Mouse (Mus musculus): ENCODE data around the gene Babam2. TPM values are rescaled to one million over a fixed set of nuclear protein-coding genes. Genes with fewer than 3 reads are reported as not detected.

The Babam2 gene
- polyA plus RNA-seq, 1 experiment = 77.2 TPM

- TF ChIP-seq MYOG (IDR thresholded peaks at IDR 0.05; ENCODE audit: control insufficient read depth in 1 of 3, insufficient read depth in 1 of 3, insufficient read length in 2 of 3, low read depth in 2 of 3) (peak in 1 of 3 experiments; percentile 6), TCF12 (IDR thresholded peaks at IDR 0.05; ENCODE audit: insufficient read depth, poor library complexity, severe bottlenecking) (no peak), SRF (IDR thresholded peaks at IDR 0.05; ENCODE audit: control insufficient read depth, insufficient read length, low read depth) (no peak), E2F4 (IDR thresholded peaks at IDR 0.05; ENCODE audit: insufficient read depth) (no peak)
- H3K27me3 ChIP-seq (ENCODE audit: control insufficient read depth, insufficient read depth, insufficient read length) = no peaks in the 10 kb centered on the region
Measured at GRCm38 (mm10) chr5:31668325-31668968, 29.0 kb upstream of the Babam2 start.

DNA sequence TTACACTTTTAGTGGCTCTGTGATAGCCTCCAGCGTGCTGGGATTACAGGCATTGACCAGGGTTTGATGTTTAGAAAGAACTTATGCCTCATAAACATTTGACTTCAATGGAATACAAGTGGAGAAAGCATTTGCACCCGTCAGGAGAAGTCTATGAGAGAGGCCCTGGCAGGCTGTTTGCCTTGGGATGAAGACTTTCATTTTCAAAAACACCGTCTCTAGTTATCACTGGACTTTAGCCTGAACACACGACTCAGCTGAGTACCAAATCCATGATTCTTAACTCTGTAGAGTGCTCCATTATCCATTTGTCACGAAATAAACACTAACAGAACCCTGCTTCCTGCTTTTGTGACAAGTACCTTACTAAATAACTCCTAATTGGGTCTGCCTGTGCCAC, 27.5 kb upstream of the Babam2 start:
- no peaks in the 10 kb centered on the region for H3K36me3 ChIP-seq (ENCODE audit: control insufficient read depth, insufficient read depth)
- TF ChIP-seq REST (IDR thresholded peaks at IDR 0.05; ENCODE audit: insufficient read depth, insufficient read length) (no peak), POLR2AphosphoS2 (IDR thresholded peaks at IDR 0.05; ENCODE audit: insufficient read length, low read depth) (no peak), POLR2A (IDR thresholded peaks at IDR 0.05; ENCODE audit: insufficient read length, low read depth) (no peak), TCF3 (IDR thresholded peaks at IDR 0.05; ENCODE audit: insufficient read length, low read depth) (no peak), MYOD1 (IDR thresholded peaks at IDR 0.05; ENCODE audit: control insufficient read depth in 1 of 3, insufficient read length in 2 of 3, low read depth in 2 of 3) (no peak), SRF (IDR thresholded peaks at IDR 0.05; ENCODE audit: control insufficient read depth, insufficient read length, low read depth) (no peak)
- no peaks in the 10 kb centered on the region for H3K79me2 ChIP-seq (ENCODE audit: control insufficient read depth, insufficient read depth)
- no peaks in the 10 kb centered on the region for H3K27me3 ChIP-seq (ENCODE audit: control insufficient read depth, insufficient read depth, insufficient read length)
- H3K4me3 ChIP-seq = no peak overlapping the region
- no peak overlapping the region for H3ac ChIP-seq (ENCODE audit: control insufficient read depth, insufficient read length)
- H3K4me2 ChIP-seq (ENCODE audit: low read depth) = no peak overlapping the region

More at GRCm38 (mm10) chr5:31668325-31668968, 29.0 kb upstream of the Babam2 start:
- Histone ChIP-seq H3K36me3 (ENCODE audit: control insufficient read depth, insufficient read depth) (no peaks in the 10 kb centered on the region), H3K4me2 (ENCODE audit: low read depth) (no peak overlapping the region), H3ac (ENCODE audit: control insufficient read depth, insufficient read length) (no peak overlapping the region), H3K79me2 (ENCODE audit: control insufficient read depth, insufficient read depth) (no peaks in the 10 kb centered on the region), H3K4me3 (no peak overlapping the region)

GRCm38 (mm10) chr5:31671137-31671536, 26.3 kb upstream of the Babam2 start:
- TF ChIP-seq REST (IDR thresholded peaks at IDR 0.05; ENCODE audit: insufficient read depth, insufficient read length) = no peak
- TF ChIP-seq USF1 (IDR thresholded peaks at IDR 0.05; ENCODE audit: low read depth) = no peak
- no peak for TF ChIP-seq TCF3 (IDR thresholded peaks at IDR 0.05; ENCODE audit: insufficient read length, low read depth)
- TF ChIP-seq E2F4 (IDR thresholded peaks at IDR 0.05; ENCODE audit: insufficient read depth) = no peak
- TF ChIP-seq CEBPB (IDR thresholded peaks at IDR 0.05; ENCODE audit: insufficient read depth, poor library complexity, severe bottlenecking) = no peak
- TF ChIP-seq SRF (IDR thresholded peaks at IDR 0.05; ENCODE audit: control insufficient read depth, insufficient read length, low read depth) = no peak
- no peak for TF ChIP-seq POLR2AphosphoS2 (IDR thresholded peaks at IDR 0.05; ENCODE audit: insufficient read length, low read depth)
- TF ChIP-seq POLR2A (IDR thresholded peaks at IDR 0.05; ENCODE audit: insufficient read length, low read depth) = no peak
- TF ChIP-seq TCF12 (IDR thresholded peaks at IDR 0.05; ENCODE audit: insufficient read depth, poor library complexity, severe bottlenecking) = no peak
- TF ChIP-seq MYOD1 (IDR thresholded peaks at IDR 0.05; ENCODE audit: control insufficient read depth in 1 of 3, insufficient read length in 2 of 3, low read depth in 2 of 3) = no peak
- no peak for TF ChIP-seq MYOG (IDR thresholded peaks at IDR 0.05; ENCODE audit: control insufficient read depth in 1 of 3, insufficient read depth in 1 of 3, insufficient read length in 2 of 3, low read depth in 2 of 3)
- H3K4me2 ChIP-seq (ENCODE audit: low read depth) = no peak overlapping the region
- no peak overlapping the region for H3ac ChIP-seq (ENCODE audit: control insufficient read depth, insufficient read length)
- no peaks in the 10 kb centered on the region for H3K27me3 ChIP-seq (ENCODE audit: control insufficient read depth, insufficient read depth, insufficient read length)
- H3K36me3 ChIP-seq (ENCODE audit: control insufficient read depth, insufficient read depth) = no peaks in the 10 kb centered on the region
- no peak overlapping the region for H3K4me3 ChIP-seq
- no peaks in the 10 kb centered on the region for H3K79me2 ChIP-seq (ENCODE audit: control insufficient read depth, insufficient read depth)

GRCm38 (mm10) chr5:31673431-31673830, 24.1 kb upstream of the Babam2 start:
- no peaks in the 10 kb centered on the region for H3K27me3 ChIP-seq (ENCODE audit: control insufficient read depth, insufficient read depth, insufficient read length)
- no peaks in the 10 kb centered on the region for H3K79me2 ChIP-seq (ENCODE audit: control insufficient read depth, insufficient read depth)
- peak overlapping the region; percentile 10 for H3K4me2 ChIP-seq (ENCODE audit: low read depth)
- TF ChIP-seq MAX (IDR thresholded peaks at IDR 0.05; ENCODE audit: low read depth) (no peak), MYOD1 (IDR thresholded peaks at IDR 0.05; ENCODE audit: control insufficient read depth in 1 of 3, insufficient read length in 2 of 3, low read depth in 2 of 3) (peak; percentile 32 to 59 (median 36)), MYOG (IDR thresholded peaks at IDR 0.05; ENCODE audit: control insufficient read depth in 1 of 3, insufficient read depth in 1 of 3, insufficient read length in 2 of 3, low read depth in 2 of 3) (peak in 2 of 3 experiments; percentile 42 to 72)
- H3K36me3 ChIP-seq (ENCODE audit: control insufficient read depth, insufficient read depth) = no peaks in the 10 kb centered on the region
- no peak overlapping the region for H3ac ChIP-seq (ENCODE audit: control insufficient read depth, insufficient read length)
- H3K4me3 ChIP-seq = no peak overlapping the region

DNA sequence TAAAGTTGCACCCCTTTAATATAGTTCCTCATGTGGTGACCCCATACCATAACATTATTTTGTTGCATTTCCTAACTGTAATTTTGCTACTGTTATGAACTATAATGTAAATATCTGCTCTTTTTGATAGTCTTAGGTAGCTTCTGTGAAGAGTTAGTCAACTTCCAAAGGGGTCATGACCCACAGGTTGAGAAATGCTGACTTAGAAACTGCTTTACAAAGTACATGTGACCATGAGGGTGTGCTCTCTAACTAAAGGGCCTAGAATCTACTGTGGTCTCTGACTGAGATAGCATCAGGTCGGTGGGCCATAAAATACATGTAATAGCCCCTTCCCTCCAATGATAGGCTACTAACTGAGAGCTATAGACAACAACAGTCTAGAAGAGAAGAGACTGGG, 19.5 kb upstream of the Babam2 start:
- Histone ChIP-seq H3K36me3 (ENCODE audit: control insufficient read depth, insufficient read depth) (no peaks in the 10 kb centered on the region), H3K79me2 (ENCODE audit: control insufficient read depth, insufficient read depth) (no peaks in the 10 kb centered on the region), H3K4me3 (no peak overlapping the region), H3ac (ENCODE audit: control insufficient read depth, insufficient read length) (no peak overlapping the region), H3K4me2 (ENCODE audit: low read depth) (no peak overlapping the region), H3K27me3 (ENCODE audit: control insufficient read depth, insufficient read depth, insufficient read length) (no peaks in the 10 kb centered on the region)
- TF ChIP-seq REST (IDR thresholded peaks at IDR 0.05; ENCODE audit: insufficient read depth, insufficient read length) (no peak), USF1 (IDR thresholded peaks at IDR 0.05; ENCODE audit: low read depth) (no peak), TCF12 (IDR thresholded peaks at IDR 0.05; ENCODE audit: insufficient read depth, poor library complexity, severe bottlenecking) (no peak), POLR2AphosphoS2 (IDR thresholded peaks at IDR 0.05; ENCODE audit: insufficient read length, low read depth) (no peak), POLR2A (IDR thresholded peaks at IDR 0.05; ENCODE audit: insufficient read length, low read depth) (no peak), MYOG (IDR thresholded peaks at IDR 0.05; ENCODE audit: control insufficient read depth in 1 of 3, insufficient read depth in 1 of 3, insufficient read length in 2 of 3, low read depth in 2 of 3) (no peak), CEBPB (IDR thresholded peaks at IDR 0.05; ENCODE audit: insufficient read depth, poor library complexity, severe bottlenecking) (no peak), TCF3 (IDR thresholded peaks at IDR 0.05; ENCODE audit: insufficient read length, low read depth) (no peak), MYOD1 (IDR thresholded peaks at IDR 0.05; ENCODE audit: control insufficient read depth in 1 of 3, insufficient read length in 2 of 3, low read depth in 2 of 3) (no peak), E2F4 (IDR thresholded peaks at IDR 0.05; ENCODE audit: insufficient read depth) (no peak), SRF (IDR thresholded peaks at IDR 0.05; ENCODE audit: control insufficient read depth, insufficient read length, low read depth) (no peak), MAX (IDR thresholded peaks at IDR 0.05; ENCODE audit: low read depth) (no peak)
